Mouse (Mus musculus): ENCODE data around the gene Hoxc9. TPM values are rescaled to one million over a fixed set of nuclear protein-coding genes. Genes with fewer than 3 reads are reported as not detected.

The Hoxc9 gene
- polyA plus RNA-seq, 1 experiment from 2014 or later, result not detected

DNA sequence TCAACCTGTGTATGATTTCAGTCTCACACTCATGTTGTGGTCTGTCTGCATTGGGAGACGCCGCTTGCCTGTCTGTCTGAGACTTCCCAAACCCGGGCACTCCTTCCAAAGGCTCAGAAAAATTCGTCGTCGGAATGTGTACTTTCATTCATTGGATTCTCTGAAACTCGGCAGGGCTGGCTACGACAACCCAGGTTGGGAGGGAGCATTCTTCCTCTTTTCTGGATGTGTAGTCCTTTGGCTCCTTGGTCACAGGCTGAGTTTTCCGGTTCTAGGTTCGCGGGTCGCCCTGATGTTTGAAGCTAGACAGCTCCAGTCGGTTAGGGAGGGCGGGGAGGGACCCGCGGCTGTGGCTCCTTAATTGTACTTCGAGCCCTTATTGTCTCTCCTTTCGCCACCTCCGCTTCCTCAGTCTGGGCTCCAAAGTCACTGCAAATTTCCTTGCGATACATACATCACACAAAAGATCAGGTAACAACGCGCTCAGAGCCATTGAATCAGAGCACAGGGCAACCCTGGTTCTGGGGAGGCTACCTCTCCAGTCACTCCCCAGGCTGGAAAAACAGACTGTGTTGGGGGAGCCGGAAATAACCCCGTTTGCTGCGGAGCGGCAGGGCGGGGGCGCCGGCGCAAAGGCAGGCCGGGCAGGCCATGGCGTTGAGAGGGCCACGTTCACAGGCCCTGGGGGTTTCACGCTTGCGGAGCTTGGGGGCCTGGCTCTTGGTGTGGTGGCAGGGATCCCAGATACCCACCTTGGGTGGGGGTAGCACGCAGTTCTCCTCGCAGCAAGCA is 588 bp downstream of the Hoxc9 start:
- no peak for DNase-seq (ENCODE audit: low spot score)

DNA sequence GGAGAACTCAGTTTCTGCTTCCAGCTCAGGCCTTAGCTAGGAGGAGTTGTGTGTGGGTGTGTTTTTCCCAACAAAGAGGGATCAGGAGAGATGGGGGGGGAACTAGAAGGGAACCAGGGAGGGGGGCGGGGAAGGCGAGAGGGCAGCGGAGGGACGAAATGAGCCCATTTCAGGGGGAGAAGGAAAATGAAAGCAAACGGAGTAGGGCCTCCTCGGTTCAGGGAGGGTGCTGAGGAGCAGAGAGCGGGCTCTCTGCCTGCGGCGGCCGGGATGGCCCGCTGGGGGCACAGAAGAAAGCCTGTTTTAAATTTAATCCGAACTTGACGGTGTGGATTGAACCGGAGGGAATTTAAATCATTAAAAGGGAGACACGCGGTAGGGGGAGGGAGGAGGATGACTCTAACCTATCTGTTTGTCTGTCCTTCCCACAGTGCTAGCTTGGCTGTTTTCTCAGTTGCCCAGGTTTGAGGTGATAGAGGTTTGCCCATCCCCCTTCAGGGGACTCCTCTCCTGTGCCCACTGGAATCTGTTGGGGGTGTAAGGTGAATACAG is 1.3 kb downstream of the Hoxc9 start:
- no peak for DNase-seq (ENCODE audit: low spot score)

DNA sequence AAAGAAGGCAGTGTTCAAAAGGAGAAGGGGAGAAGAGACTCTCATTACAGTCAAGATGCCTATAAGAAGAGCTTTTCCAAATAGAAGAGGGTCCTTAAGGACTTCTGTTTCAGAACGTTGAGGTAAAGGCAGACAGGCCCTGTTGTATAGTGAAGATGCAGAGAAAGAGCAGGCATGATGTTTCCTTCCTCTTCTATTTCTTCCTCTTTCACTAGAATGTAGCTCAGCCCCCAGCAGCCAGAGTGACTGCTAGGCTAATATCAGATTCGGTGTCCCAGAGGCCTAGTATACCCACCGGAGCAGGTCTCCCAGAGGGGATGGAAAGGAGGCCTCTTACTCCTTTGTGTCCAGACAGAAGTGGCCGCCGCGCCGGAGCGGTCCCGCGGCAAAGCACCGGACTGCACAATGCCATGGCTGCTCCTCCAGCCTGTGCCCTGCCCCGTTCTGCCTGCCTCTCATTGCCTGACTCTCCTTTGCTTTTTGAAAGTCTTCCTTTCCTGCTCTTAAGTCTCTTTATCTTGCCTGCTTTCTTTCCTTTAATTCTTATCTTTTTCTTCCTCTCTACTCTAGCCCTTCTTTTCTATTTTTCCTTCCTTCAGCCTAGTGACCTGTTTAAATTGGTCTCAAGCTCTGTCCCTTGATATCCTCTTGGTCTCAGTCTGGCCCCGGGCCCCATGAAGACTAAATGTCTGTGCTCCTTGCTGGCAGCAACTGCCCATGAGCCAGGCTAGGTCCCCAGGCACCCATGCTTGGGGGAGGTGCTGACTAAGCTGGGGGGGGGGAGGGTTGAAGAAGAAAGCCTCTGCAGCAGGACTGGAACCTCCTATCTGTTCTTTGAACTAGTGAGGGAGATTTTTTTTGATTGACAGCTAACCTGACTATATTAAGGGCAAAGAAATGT is 2.6 kb downstream of the Hoxc9 start:
- DNase-seq (ENCODE audit: low spot score), result no peak

DNA sequence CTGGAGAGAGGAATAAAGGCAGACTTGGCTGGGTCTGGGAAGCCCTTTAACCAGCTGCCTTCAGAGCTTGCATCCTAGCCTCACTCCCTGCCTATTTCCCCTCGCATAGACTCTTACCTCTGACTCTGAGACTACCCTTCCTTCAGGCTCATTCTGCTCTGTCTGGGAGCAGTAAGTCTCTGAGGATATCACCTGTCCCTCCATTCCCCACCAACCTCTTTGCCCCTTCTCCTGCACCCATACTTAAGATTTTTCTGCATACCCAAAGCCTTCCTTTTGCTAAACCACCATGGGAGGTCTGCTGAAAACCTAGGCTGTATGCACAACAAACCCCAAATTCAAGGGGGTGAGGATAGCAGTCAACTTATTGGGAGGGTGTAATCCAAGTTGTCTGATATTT is 3.7 kb downstream of the Hoxc9 start:
- no peak for DNase-seq (ENCODE audit: low spot score)

DNA sequence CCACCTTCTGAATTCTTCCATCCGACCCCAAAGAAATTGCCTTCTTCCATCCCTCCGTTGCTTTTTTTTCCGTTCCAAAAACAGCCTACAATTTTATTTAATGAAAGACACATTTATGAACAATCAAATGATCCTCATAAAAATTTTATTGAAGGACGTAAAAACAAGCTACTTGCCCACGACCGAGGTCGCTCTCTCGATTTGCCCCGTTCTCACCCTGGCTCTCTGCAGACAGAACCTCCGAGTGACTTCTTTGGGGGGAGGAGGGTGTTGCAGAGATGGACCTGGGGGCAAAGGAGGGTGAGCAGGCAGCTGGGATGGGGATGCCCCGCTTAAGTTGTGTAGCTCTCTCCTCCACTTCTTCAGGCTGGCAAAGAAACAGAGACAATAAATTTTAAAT is 4.1 kb downstream of the Hoxc9 start:
- no peak for DNase-seq (ENCODE audit: low spot score)

DNA sequence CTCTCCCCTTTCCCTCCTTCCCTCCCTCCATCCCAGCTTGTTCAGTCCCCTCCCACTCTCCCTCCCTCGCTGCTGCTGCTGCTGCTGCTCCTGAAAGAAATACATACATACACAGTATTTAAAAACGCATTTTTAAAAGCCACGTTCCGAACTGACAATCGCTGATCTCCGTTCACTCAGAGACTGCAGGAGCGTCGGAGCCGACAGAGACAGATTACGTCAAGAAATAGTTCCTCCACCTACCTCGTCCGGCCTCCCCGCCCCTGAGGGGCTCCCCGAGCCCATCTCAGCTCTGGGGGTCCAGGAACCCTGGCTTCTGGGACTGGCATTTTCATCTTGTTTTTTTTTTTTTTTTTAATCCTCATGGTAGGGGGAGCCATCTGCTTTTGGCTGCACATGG is 4.7 kb downstream of the Hoxc9 start:
- DNase-seq (ENCODE audit: low spot score), result no peak

DNA sequence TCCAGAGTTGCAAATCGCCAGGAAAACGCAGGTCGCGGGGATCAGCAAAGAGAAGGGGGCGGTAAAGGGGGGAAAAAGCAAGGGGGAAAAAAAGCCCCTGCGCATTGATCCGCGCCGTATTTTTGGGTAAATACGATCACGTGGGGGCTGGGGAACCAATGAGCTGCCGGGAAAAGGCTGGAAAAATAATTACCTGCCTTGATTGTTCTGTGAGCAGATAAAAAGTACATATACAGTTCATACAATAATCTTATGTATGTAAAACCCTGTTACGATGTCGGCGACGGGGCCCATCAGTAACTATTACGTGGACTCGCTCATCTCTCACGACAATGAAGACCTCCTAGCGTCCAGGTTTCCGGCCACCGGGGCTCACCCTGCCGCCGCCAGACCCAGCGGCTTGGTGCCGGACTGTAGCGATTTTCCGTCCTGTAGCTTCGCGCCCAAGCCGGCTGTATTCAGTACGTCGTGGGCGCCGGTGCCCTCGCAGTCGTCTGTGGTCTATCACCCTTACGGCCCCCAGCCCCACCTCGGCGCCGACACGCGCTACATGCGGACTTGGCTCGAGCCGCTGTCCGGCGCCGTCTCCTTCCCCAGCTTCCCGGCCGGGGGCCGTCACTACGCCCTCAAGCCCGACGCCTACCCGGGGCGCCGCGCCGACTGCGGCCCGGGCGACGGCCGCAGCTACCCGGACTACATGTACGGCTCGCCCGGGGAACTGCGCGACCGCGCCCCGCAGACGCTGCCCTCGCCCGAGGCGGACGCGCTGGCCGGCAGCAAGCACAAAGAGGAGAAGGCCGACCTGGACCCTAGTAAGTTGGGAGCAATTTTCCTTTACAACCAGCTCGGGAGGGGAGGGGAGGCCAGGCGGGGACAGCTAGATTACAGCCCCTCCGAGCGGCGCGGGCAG is 5.4 kb downstream of the Hoxc9 start:
- DNase-seq (ENCODE audit: low spot score), result no peak

DNA sequence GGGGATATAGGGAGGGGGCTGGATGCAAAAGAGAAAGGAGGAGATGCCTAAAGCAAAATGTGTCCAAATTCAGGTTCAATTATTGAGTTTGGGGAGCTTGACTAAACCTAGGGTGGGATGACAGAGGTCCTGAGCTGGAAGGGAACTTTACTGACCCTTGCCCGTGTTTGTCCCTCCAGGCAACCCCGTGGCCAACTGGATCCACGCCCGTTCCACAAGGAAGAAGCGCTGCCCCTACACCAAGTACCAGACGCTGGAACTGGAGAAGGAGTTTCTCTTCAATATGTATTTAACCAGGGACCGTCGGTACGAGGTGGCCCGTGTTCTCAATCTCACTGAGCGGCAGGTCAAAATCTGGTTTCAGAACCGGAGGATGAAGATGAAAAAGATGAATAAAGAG is 7.5 kb downstream of the Hoxc9 start:
- DNase-seq (ENCODE audit: low spot score), result no peak

DNA sequence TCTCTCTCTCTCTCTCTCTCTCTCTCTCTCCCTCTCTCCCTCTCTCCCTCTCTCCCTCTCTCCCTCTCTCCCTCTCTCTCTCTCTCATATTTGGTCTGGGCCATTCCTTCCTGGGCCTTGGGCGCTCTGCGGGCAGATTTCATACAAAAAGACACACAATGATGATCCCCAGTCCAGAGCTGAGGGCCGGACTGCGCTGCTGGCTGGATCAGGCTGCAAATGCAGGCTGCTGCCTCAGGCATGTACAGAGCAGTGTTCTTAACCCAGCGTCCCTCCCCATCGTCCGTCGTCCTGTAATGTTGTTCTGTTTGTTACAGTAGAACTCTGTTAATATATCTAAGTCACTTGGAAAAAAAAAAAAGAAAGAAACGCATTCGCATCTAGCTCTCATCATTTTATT is 8.3 kb downstream of the Hoxc9 start:
- DNase-seq (ENCODE audit: low spot score), result no peak

DNA sequence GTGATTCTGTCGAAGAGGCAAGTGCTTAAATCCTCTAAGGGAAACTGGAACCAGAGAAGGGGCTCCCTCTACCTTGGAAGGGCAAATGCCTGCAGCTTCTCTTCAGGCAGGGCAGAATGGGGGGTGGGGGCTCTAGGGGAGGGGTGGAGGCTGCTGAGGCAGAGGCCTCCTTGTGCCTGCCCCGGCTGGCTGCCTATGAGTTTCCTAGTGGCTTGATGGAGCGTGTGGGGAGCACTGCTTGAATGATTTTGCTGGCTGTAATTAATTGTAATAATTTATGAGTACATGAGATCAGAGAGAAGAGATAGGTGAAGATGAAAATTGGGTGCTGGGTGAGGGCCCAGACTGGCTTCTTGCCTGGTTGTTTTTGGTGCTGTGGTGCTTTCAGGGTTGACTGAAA is 8.7 kb downstream of the Hoxc9 start:
- DNase-seq (ENCODE audit: low spot score), result no peak

DNA sequence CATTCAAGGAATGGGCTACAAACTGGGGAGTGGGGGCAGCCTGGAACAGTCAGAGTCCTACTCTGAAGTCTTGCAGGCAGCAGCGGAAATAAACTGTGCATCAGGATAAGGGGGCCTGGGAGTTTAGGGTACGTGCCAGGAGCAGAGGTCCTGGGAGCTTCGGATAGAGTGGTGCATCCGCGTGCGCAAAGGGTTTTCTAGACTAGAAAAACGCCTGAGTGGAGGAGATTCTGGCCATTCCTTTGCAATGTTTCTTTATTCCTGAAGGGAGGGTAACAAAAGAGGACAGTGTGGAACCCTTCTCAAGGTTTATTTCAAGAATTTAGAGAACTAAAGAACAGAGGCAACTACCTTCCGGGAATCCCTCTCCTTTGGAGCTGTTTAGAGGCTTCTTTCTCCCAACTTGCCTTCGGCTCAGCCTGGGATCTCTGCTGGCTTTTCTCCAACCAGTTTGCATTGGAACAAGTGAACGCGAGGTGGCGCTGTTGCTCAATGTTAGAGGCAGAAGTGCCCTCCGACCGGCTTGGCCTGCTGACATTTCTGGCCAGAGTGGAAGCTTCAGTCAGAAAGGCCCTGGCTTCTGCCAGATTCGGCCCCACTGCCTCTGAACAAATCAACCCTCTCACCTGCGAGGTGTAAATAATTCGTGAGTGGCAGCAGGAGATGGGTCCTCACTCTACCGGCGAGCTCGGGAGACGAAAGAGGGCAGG is 11.0 kb downstream of the Hoxc9 start:
- peak; percentile 79 for DNase-seq (ENCODE audit: low spot score)

DNA sequence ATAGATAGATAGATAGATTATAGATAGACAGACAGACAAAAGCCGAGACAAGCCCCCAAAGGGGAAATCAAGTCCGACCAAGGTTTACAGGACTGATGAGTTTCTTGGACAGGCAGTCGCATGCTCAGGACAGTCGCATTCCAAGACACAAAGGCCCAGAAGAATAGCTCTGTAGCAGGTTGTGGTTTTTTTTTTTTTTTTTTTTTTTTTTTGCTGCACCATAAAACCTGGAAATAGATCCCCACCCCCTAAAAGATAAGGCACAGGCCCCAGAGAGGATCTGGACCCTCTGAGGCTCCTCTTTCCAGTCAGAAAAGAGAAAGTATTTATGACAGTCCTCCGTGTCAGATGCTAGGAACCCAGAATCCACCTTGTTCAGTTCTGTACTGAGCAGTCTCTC is 11.8 kb downstream of the Hoxc9 start:
- no peak for DNase-seq (ENCODE audit: low spot score)

DNA sequence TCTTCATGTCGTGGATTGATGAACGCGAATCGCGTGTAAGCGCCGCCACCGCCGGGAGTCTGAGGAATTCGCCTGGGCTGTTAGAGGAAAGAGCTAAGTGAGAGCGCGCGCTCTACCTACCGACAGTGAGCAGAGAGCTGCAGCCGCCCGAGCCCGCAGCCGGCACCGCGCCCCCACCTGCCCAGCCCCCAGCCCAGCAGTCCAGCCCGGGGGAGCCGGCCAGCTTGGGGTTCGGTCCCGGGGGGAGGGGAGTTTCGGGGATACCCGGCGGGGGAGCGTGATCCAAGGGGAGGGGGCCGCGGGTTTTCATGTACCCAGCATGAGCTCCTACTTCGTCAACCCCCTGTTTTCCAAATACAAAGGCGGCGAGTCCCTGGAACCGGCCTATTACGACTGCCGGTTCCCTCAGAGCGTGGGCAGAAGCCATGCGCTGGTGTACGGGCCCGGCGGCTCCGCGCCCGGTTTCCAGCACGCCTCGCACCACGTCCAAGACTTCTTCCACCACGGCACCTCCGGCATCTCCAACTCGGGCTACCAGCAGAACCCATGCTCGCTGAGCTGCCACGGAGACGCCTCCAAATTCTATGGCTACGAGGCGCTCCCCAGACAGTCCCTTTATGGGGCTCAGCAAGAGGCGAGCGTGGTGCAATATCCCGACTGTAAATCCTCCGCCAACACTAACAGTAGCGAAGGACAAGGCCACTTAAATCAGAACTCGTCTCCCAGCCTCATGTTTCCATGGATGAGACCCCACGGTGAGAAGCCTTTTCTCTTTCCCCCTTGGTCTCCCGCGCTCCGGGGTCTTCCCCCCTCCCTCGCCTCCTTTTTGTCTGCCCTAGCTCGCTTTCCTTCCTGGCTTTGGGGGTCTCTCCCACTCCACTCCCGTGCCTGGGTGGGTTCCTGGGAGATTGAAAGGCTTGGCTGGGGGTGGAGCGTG is 14.5 kb downstream of the Hoxc9 start, which contains the start of gene Hoxc8:
Hoxc8 (plus strand) TSS at position 147 of the 937 bp plus-strand sequence.
- DNase-seq (ENCODE audit: low spot score), result no peak

DNA sequence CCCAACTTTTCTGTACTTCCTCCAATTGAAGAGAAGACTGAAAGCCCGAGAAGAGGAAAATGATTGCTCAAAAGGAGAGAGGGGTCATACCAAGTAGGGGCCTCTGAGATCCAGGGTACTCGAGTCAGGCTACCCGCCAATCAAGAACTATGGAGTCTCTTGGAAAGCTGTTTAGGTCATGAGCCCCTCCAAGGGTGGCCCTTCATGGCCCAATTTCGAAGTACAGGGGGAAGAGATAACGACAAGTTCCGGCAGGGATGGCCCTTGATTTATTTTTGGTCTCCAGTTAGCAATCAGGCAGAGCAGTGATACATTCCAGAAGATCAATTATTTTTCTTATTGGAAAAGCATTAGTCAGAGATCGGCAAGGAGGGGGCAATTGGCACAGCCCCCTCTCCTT is 15.5 kb downstream of the Hoxc9 start:
- no peak for DNase-seq (ENCODE audit: low spot score)

DNA sequence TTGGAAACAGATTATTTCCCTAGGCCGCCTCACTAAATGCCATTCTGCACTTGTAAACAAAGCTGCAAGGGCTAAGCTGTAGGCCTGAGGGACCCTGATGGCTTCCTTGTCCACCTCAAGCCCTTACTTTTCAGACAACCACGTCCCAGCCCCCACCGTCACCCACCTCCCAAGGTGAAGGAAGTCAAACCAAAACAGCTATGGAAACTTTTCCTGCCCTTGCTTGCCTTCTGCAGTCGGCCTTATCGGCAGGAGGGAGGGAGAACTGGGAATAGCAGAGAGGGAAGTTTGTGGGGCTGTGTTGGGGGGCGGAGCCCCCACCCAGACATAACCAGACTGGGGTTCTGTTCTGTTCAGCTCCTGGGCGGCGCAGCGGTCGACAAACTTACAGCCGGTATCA is 16.0 kb downstream of the Hoxc9 start:
- DNase-seq (ENCODE audit: low spot score), result no peak

DNA sequence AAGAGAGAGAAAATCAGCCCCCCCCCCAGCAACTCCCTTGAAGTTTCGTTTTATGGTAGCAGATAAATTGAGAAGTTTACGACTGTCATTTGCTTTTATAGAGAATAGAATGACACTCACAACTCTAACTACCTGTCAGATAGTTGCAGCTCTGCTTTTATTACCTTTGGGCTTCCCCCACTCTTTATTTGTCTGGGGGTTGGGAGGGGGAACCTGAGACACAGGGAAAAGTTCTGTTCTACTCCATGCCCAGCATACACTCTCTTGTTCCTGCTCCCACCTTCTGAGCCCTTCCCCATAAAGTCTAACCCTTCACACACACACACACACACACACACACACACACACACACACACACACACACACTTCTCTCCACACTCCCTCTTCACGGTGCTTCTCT is 16.6 kb downstream of the Hoxc9 start:
- no peak for DNase-seq (ENCODE audit: low spot score)

DNA sequence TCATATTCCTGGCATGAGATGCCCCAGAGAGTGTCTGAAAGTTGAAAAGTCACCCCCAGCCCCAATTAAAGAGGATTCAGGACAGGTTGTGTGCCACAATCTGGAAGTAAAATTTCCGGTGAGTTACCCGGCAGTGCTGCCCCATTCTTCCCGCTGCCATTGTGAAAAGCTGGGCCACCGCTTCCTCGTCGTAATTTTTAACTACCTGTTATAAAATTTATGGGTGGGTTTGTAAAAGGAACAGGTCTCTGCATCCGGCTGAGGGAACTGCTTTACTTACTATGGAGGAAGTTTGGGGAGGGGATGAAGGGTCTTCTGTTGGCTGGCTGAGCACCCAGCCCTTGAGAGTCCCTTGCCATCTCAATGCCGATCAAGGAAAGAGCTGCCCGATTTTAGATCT is 20.3 kb downstream of the Hoxc9 start:
- no peak for DNase-seq (ENCODE audit: low spot score)

DNA sequence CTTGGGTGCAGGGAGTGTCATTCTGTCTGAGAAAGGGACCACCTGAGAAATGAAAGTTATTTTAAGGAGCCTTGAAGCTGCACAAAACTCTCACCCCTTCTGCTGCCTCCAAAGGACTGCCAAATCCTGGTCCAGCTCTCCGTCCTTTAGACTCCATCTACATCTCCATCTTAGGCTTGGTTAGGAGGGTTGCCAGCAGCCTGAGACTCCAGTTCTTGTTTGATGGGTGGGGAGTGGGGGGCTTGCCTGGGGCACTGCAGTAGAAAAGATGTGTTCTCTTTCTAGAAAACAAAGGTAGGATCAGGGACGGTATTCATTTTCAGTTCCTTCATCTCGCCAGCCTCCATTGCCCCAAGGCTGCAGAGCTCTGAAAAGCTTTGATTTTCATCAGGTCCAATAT is 21.2 kb downstream of the Hoxc9 start:
- DNase-seq (ENCODE audit: low spot score), result no peak

DNA sequence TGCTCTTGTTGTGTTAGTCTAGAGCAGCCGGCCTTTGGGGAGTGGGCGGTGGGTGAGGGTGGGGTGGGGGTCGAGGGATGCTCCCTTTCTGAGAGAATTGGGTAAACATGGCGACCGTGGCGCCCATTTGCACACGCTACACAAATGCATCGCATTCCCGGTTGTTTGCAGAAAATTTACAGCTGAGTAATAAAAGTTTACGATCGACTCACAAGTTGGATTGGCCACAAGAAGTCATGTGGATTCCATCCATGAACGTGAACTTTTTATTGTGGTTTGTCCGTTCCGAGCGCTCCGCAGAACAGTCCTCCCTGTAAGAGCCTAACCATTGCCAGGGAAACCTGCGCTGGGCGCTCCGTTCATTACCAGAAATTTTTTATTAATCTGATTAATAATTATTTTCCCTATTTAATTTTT is 21.7 kb downstream of the Hoxc9 start, which contains the start of gene Hoxc6:
Hoxc6 (plus strand) TSS at position 319 of the 417 bp plus-strand sequence.
- no peak for DNase-seq (ENCODE audit: low spot score)
